ENCODE assay signal across 7 mouse cellular contexts in genomic region chr5:111420011-111420691, GRCm38 (mm10). TPM values are rescaled to one million over a fixed set of nuclear protein-coding genes. Genes with fewer than 3 reads are reported as not detected.
DNase-seq lines count a peak whose midpoint lies in the region; ATAC-seq and TF ChIP-seq lines count a peak whose summit lies in the region.

No protein-coding gene starts in this region.

- peak overlapping the region; percentile 72; the same call in 1 of the 2 replicates for H3K4me3 ChIP-seq in lung, postnatal 0 days (ENCODE audit: low read depth, low read length)
- peak overlapping the region; percentile 71 for H3K4me3 ChIP-seq in forebrain, embryonic 16.5 days (replicated peaks; ENCODE audit: low read length)
- peak overlapping the region; percentile 58 for H3K4me3 ChIP-seq in liver, embryonic 12.5 days
- peak overlapping the region; percentile 80 for H3K4me3 ChIP-seq in stomach, postnatal 0 days (ENCODE audit: low read depth, low read length)

- no peak for ATAC-seq in lung, postnatal 0 days
- ATAC-seq in forebrain, embryonic 16.5 days, result no peak
- no peak for ATAC-seq in liver, embryonic 12.5 days
- ATAC-seq in stomach, postnatal 0 days (ENCODE audit: low FRiP score, low TSS enrichment), result no peak

- H3K9me3 ChIP-seq in lung, postnatal 0 days (ENCODE audit: low read length), result no peaks in the 10 kb centered on the region
- no peaks in the 10 kb centered on the region for H3K9me3 ChIP-seq in forebrain, embryonic 16.5 days (ENCODE audit: control insufficient read depth, low read length)
- no peaks in the 10 kb centered on the region for H3K9me3 ChIP-seq in liver, embryonic 12.5 days (replicated peaks)
- H3K9me3 ChIP-seq in stomach, postnatal 0 days (ENCODE audit: control insufficient read depth, low read length), result no peaks in the 10 kb centered on the region

- no peak overlapping the region for H3K27ac ChIP-seq in lung, postnatal 0 days (ENCODE audit: low read length)
- H3K27ac ChIP-seq in forebrain, embryonic 16.5 days (ENCODE audit: low read length), result peak overlapping the region; percentile 98
- no peak overlapping the region for H3K27ac ChIP-seq in liver, embryonic 12.5 days
- H3K27ac ChIP-seq in stomach, postnatal 0 days (replicated peaks), result no peak overlapping the region

- no peak for TF ChIP-seq CTCF in lung, postnatal 0 days (IDR thresholded peaks at IDR 0.05)
- no peak for TF ChIP-seq CTCF in stomach, postnatal 0 days (IDR thresholded peaks at IDR 0.05; ENCODE audit: low read depth)

- H3K4me1 ChIP-seq in lung, postnatal 0 days (ENCODE audit: insufficient read depth, low read depth, low read length), result peaks cover 14% of the 10 kb centered on the region
- peaks cover 27% of the 10 kb centered on the region for H3K4me1 ChIP-seq in forebrain, embryonic 16.5 days (replicated peaks; ENCODE audit: control insufficient read depth, insufficient read depth, low read length)
- peaks cover 23% of the 10 kb centered on the region for H3K4me1 ChIP-seq in liver, embryonic 12.5 days
- H3K4me1 ChIP-seq in stomach, postnatal 0 days (replicated peaks; ENCODE audit: control insufficient read depth, insufficient read depth), result peaks cover 11% of the 10 kb centered on the region

- no peaks in the 10 kb centered on the region for H3K36me3 ChIP-seq in lung, postnatal 0 days (ENCODE audit: insufficient read depth, low read length)
- peaks cover 9% of the 10 kb centered on the region for H3K36me3 ChIP-seq in forebrain, embryonic 16.5 days (ENCODE audit: control insufficient read depth, insufficient read depth)
- H3K36me3 ChIP-seq in liver, embryonic 12.5 days, result peaks cover 9% of the 10 kb centered on the region
- no peaks in the 10 kb centered on the region for H3K36me3 ChIP-seq in stomach, postnatal 0 days (ENCODE audit: control insufficient read depth, insufficient read depth, low read length)

- no peak overlapping the region for H3K9ac ChIP-seq in lung, postnatal 0 days (replicated peaks; ENCODE audit: low read depth)
- peak overlapping the region; percentile 89 for H3K9ac ChIP-seq in forebrain, embryonic 16.5 days (replicated peaks; ENCODE audit: low read depth, low read length)
- peak overlapping the region; percentile 3; the same call in 1 of the 2 replicates for H3K9ac ChIP-seq in liver, embryonic 12.5 days
- peak overlapping the region; percentile 56 for H3K9ac ChIP-seq in stomach, postnatal 0 days (ENCODE audit: low read length)

- no peak for TF ChIP-seq EP300 in lung, postnatal 0 days (IDR thresholded peaks at IDR 0.05)
- no peak for TF ChIP-seq EP300 in stomach, postnatal 0 days (optimal IDR thresholded peaks at IDR 0.05)

- peaks cover 28% of the 10 kb centered on the region for H3K27me3 ChIP-seq in lung, postnatal 0 days (replicated peaks; ENCODE audit: insufficient read depth, low read length)
- no peaks in the 10 kb centered on the region for H3K27me3 ChIP-seq in forebrain, embryonic 16.5 days (replicated peaks; ENCODE audit: control insufficient read depth, insufficient read depth, low read length)
- peaks cover 84% of the 10 kb centered on the region for H3K27me3 ChIP-seq in liver, embryonic 12.5 days (replicated peaks)
- peaks cover 7% of the 10 kb centered on the region; the same call in 1 of the 2 replicates for H3K27me3 ChIP-seq in stomach, postnatal 0 days (ENCODE audit: control insufficient read depth, insufficient read depth, low read length)

- H3K4me2 ChIP-seq in lung, postnatal 0 days (replicated peaks; ENCODE audit: low read depth, low read length), result peak overlapping the region; percentile 100
- H3K4me2 ChIP-seq in forebrain, embryonic 16.5 days (ENCODE audit: low read length), result peak overlapping the region; percentile 68
- peak overlapping the region; percentile 70 for H3K4me2 ChIP-seq in liver, embryonic 12.5 days
- H3K4me2 ChIP-seq in stomach, postnatal 0 days (replicated peaks; ENCODE audit: low read depth), result peak overlapping the region; percentile 94

- DNase-seq in lung, postnatal 0 days (ENCODE audit: low spot score), result no peak
- no peak for DNase-seq in lung, postnatal 14 days
- no peak for DNase-seq in stomach, postnatal 0 days (ENCODE audit: low spot score)
- DNase-seq in ovary, postnatal 36 days (ENCODE audit: low spot score), result no peak
- DNase-seq in spleen, postnatal 36 days (ENCODE audit: low spot score in 2 of 2), result no peak

- WGBS in lung, postnatal 0 days, result 20% methylated on average over 41 of the region's 56 CpGs
- WGBS in forebrain, embryonic 16.5 days, result under 1% methylated on average over 53 of the region's 56 CpGs
- WGBS in liver, embryonic 12.5 days (ENCODE audit: insufficient replicate concordance), result 7% methylated on average over 56 of the region's 56 CpGs
- 13% methylated on average over 51 of the region's 56 CpGs for WGBS in stomach, postnatal 0 days

RNA-seq across cellular contexts. Expression of gene Mn1, which starts 3.0 kb away (rescaled TPM):
- 6.0 and 6.6 TPM in 2 replicates for polyA plus RNA-seq in lung, postnatal 0 days (2015; fragmentation: Nextera tagmentation; extraction: Ambion mirVana)
- 99.6 and 106 TPM in 2 replicates for polyA plus RNA-seq in forebrain, embryonic 16.5 days (2015; fragmentation: Nextera tagmentation; extraction: Ambion mirVana)
- polyA plus RNA-seq in liver, embryonic 12.5 days (2016; fragmentation: Nextera tagmentation; extraction: Ambion mirVana), result 2.4 and 3.1 TPM in 2 replicates
- polyA plus RNA-seq in stomach, postnatal 0 days (2015; fragmentation: Nextera tagmentation; extraction: Ambion mirVana), result 4.9 and 5.6 TPM in 2 replicates

Comparison
In these comparisons a context has a peak if more than half of its experiments do, and no peak if none do; other contexts are left out.
1. RNA of gene Mn1, which starts 3.0 kb away (polyA plus RNA-seq): 99.6 to 106 TPM in forebrain, embryonic 16.5 days; 6.0 to 6.6 TPM in lung, postnatal 0 days, 4.9 to 5.6 TPM in stomach, postnatal 0 days and 2.4 to 3.1 TPM in liver, embryonic 12.5 days; every median in the first group is over 10 times any median in the second.
2. Peak in every context shown above with its lines, with median percentiles within 50 percentile points of each other: H3K4me2 ChIP-seq and H3K4me3 ChIP-seq.